Mouse (Mus musculus) cerebellum, adult 2 months (tissue): ENCODE measurements around the gene AU040320.

Source experiments
- CTCF ChIP-seq: fragments of 200-500 bp; IDR thresholded peaks from 2 replicates; pipeline ENCODE4 v1.5.1; 2011; ENCODE audit warnings: low read depth, mild to moderate bottlenecking, control low read depth, low read length, moderate library complexity, borderline replicate concordance; ENCODE audit not compliant: insufficient read depth
- POLR2A ChIP-seq: fragments of 200-500 bp; IDR thresholded peaks from 2 replicates; pipeline ENCODE4 v1.6.1; 2011; ENCODE audit warnings: low read length, control low read depth, borderline replicate concordance; ENCODE audit not compliant: insufficient read depth

- TF ChIP-seq CTCF, result no peak
- TF ChIP-seq POLR2A, result no peak
Measured at GRCm38 (mm10) chr4:126813212-126813611, 59.9 kb downstream of the AU040320 start.
